25 mouse cellular contexts compared by ENCODE assay signal in genomic region chr14:7882050-7882449, GRCm38 (mm10).
DNase-seq lines count a peak whose midpoint lies in the region; ATAC-seq and TF ChIP-seq lines count a peak whose summit lies in the region.
"Had no signal": no experiment of that assay in that cellular context is flagged by ENCODE, and none has a peak within 500 bp of the region (broad histone marks: within the 10 kb centered on the region; RNA-seq: fewer than 3 reads in every experiment).

No protein-coding gene starts in this region.

- H3K9me3 ChIP-seq in liver, embryonic 12.5 days (replicated peaks), result no peaks in the 10 kb centered on the region
- H3K9me3 ChIP-seq in liver, postnatal 0 days (ENCODE audit: low read length), result no peaks in the 10 kb centered on the region
- no peaks in the 10 kb centered on the region for H3K9me3 ChIP-seq in liver, embryonic 16.5 days (replicated peaks; ENCODE audit: control insufficient read depth, low read length)
- H3K9me3 ChIP-seq in liver, embryonic 11.5 days (ENCODE audit: control insufficient read depth, low read length), result no peaks in the 10 kb centered on the region
- H3K9me3 ChIP-seq in MEL (replicated peaks; ENCODE audit: insufficient read depth, low read length), result no peaks in the 10 kb centered on the region
- H3K9me3 ChIP-seq in midbrain, embryonic 10.5 days (replicated peaks), result no peaks in the 10 kb centered on the region
- H3K9me3 ChIP-seq: embryonic facial prominence, embryonic 13.5 days; embryonic facial prominence, embryonic 15.5 days; forebrain, embryonic 10.5 days; forebrain, embryonic 12.5 days had no signal

- TF ChIP-seq POLR2A in MEL (IDR thresholded peaks at IDR 0.05; ENCODE audit: control insufficient read depth in 1 of 2, insufficient read depth in 1 of 2, low read depth in 1 of 2, low read length in 2 of 2, poor library complexity in 1 of 2), result no peak

- no peak overlapping the region for H3K4me3 ChIP-seq in liver, embryonic 12.5 days
- no peak overlapping the region for H3K4me3 ChIP-seq in liver, postnatal 0 days (ENCODE audit: low read depth, low read length)
- H3K4me3 ChIP-seq in liver, embryonic 16.5 days (ENCODE audit: low read depth, low read length), result no peak overlapping the region
- H3K4me3 ChIP-seq in liver, embryonic 11.5 days (ENCODE audit: low read depth, low read length), result no peak overlapping the region
- peak overlapping the region; percentile 13 to 60; a peak in 3 of 4 replicates for H3K4me3 ChIP-seq in MEL (ENCODE audit: control insufficient read depth in 1 of 2, insufficient read depth in 1 of 2, low read depth in 2 of 2, low read length in 2 of 2)
- H3K4me3 ChIP-seq in midbrain, embryonic 10.5 days, result no peak overlapping the region
- H3K4me3 ChIP-seq: embryonic facial prominence, embryonic 13.5 days; embryonic facial prominence, embryonic 15.5 days; erythroblast, embryonic 14.5 days; forebrain, embryonic 10.5 days; forebrain, embryonic 12.5 days had no signal

- TF ChIP-seq CTCF in liver, postnatal 0 days (IDR thresholded peaks at IDR 0.05; ENCODE audit: low read depth), result no peak
- TF ChIP-seq CTCF in MEL (IDR thresholded peaks at IDR 0.05 in 2 of 3, conservative IDR thresholded peaks at IDR 0.05 in 1 of 3; ENCODE audit: control insufficient read depth in 1 of 3, insufficient read depth in 1 of 3, low read depth in 2 of 3, low read length in 3 of 3, poor library complexity in 1 of 3, severe bottlenecking in 1 of 3), result no peak

- 49% methylated on average over 8 of the region's 8 CpGs for WGBS in liver, embryonic 12.5 days (ENCODE audit: insufficient replicate concordance)
- 55% methylated on average over 8 of the region's 8 CpGs for WGBS in liver, postnatal 0 days (ENCODE audit: insufficient replicate concordance)
- 44% methylated on average over 8 of the region's 8 CpGs for WGBS in liver, embryonic 16.5 days (ENCODE audit: insufficient replicate concordance)
- WGBS in liver, embryonic 11.5 days, result 61% methylated on average over 8 of the region's 8 CpGs
- 95% methylated on average over 8 of the region's 8 CpGs for whole genome bisulfite sequencing in midbrain, embryonic 10.5 days

- no peak overlapping the region for H3K4me2 ChIP-seq in liver, embryonic 12.5 days
- H3K4me2 ChIP-seq in liver, postnatal 0 days (ENCODE audit: low read depth, low read length), result no peak overlapping the region
- no peak overlapping the region for H3K4me2 ChIP-seq in liver, embryonic 16.5 days (ENCODE audit: low read depth, low read length)
- no peak overlapping the region for H3K4me2 ChIP-seq in liver, embryonic 11.5 days
- H3K4me2 ChIP-seq: embryonic facial prominence, embryonic 13.5 days; embryonic facial prominence, embryonic 15.5 days; forebrain, embryonic 12.5 days had no signal

- H3K4me1 ChIP-seq in liver, embryonic 12.5 days, result peaks cover 6% of the 10 kb centered on the region
- no peaks in the 10 kb centered on the region for H3K4me1 ChIP-seq in liver, postnatal 0 days (ENCODE audit: insufficient read depth)
- no peaks in the 10 kb centered on the region for H3K4me1 ChIP-seq in liver, embryonic 16.5 days (ENCODE audit: control insufficient read depth, low read depth, low read length)
- H3K4me1 ChIP-seq in liver, embryonic 11.5 days (replicated peaks; ENCODE audit: control insufficient read depth, insufficient read depth, low read length), result 0 out of 2 replicates have a peak, but pooled peaks cover 2% of the 10 kb centered on the region
- peaks cover 26 to 47% of the 10 kb centered on the region in 2 experiments for H3K4me1 ChIP-seq in MEL (ENCODE audit: control insufficient read depth in 1 of 2, insufficient read depth in 2 of 2, low read length in 2 of 2)
- peaks cover 5% of the 10 kb centered on the region for H3K4me1 ChIP-seq in midbrain, embryonic 10.5 days
- H3K4me1 ChIP-seq: embryonic facial prominence, embryonic 13.5 days; embryonic facial prominence, embryonic 15.5 days; forebrain, embryonic 12.5 days had no signal

- peaks cover 34% of the 10 kb centered on the region for H3K36me3 ChIP-seq in liver, embryonic 12.5 days
- peaks cover 30% of the 10 kb centered on the region for H3K36me3 ChIP-seq in liver, postnatal 0 days (replicated peaks; ENCODE audit: insufficient read depth, low read length)
- no peaks in the 10 kb centered on the region; the same call in 1 of the 2 replicates for H3K36me3 ChIP-seq in liver, embryonic 16.5 days (ENCODE audit: control insufficient read depth, insufficient read depth)
- H3K36me3 ChIP-seq in liver, embryonic 11.5 days (ENCODE audit: control insufficient read depth, insufficient read depth, low read length), result peaks cover 9% of the 10 kb centered on the region; the same call in 1 of the 2 replicates
- peaks cover 0 to 36% of the 10 kb centered on the region in 2 experiments; a peak in 2 of 4 replicates for H3K36me3 ChIP-seq in MEL (ENCODE audit: control insufficient read depth in 1 of 2, insufficient read depth in 2 of 2, low read length in 2 of 2)
- H3K36me3 ChIP-seq in midbrain, embryonic 10.5 days, result peaks cover 55% of the 10 kb centered on the region

- DNase-seq in liver, postnatal 0 days, result no peak
- no peak for DNase-seq in liver, embryonic 11.5 days (ENCODE audit: low spot score)
- peak; percentile 64 for DNase-seq in MEL (ENCODE audit: low read depth, low spot score)
- no peak for DNase-seq in thymus, postnatal 36 days
- DNase-seq in midbrain, embryonic 10.5 days (ENCODE audit: low spot score), result no peak
- DNase-seq: adrenal gland, adult 2 months; adrenal gland, postnatal 10 days; adrenal gland, postnatal 25 days; cerebellum, adult 11 months; cerebellum, adult 18-20 months; cerebellum, adult 8-10 months; cerebellum, adult 9-11 months; cerebellum, postnatal 14 days; cerebellum, postnatal 36 days; embryo, embryonic 11 days had no signal

- H3K9ac ChIP-seq in liver, embryonic 12.5 days, result no peak overlapping the region
- H3K9ac ChIP-seq in liver, postnatal 0 days (replicated peaks), result no peak overlapping the region
- H3K9ac ChIP-seq in liver, embryonic 16.5 days (ENCODE audit: low read depth, low read length), result no peak overlapping the region
- H3K9ac ChIP-seq in liver, embryonic 11.5 days (ENCODE audit: low read depth, low read length), result no peak overlapping the region
- no peak overlapping the region for H3K9ac ChIP-seq in MEL (ENCODE audit: control insufficient read depth, low read depth, low read length, poor library complexity, severe bottlenecking)
- H3K9ac ChIP-seq: embryonic facial prominence, embryonic 13.5 days; embryonic facial prominence, embryonic 15.5 days; forebrain, embryonic 12.5 days had no signal

- H3K27ac ChIP-seq in liver, embryonic 12.5 days, result no peak overlapping the region
- H3K27ac ChIP-seq in liver, postnatal 0 days (ENCODE audit: low read depth), result no peak overlapping the region
- H3K27ac ChIP-seq in liver, embryonic 16.5 days (ENCODE audit: low read length), result no peak overlapping the region
- no peak overlapping the region for H3K27ac ChIP-seq in liver, embryonic 11.5 days (ENCODE audit: low read depth, low read length)
- H3K27ac ChIP-seq in MEL (ENCODE audit: control insufficient read depth, low read depth, low read length), result peak overlapping the region; percentile 51; the same call in 1 of the 2 replicates
- H3K27ac ChIP-seq in midbrain, embryonic 10.5 days (replicated peaks), result no peak overlapping the region
- H3K27ac ChIP-seq: embryonic facial prominence, embryonic 13.5 days; embryonic facial prominence, embryonic 15.5 days; forebrain, embryonic 10.5 days; forebrain, embryonic 12.5 days had no signal

- TF ChIP-seq EP300 in liver, postnatal 0 days (IDR thresholded peaks at IDR 0.05; ENCODE audit: low read depth), result no peak
- TF ChIP-seq EP300 in MEL (IDR thresholded peaks at IDR 0.05; ENCODE audit: low read depth in 1 of 2, low read length in 2 of 2), result peak; percentile 47 to 73; a peak in 3 of 4 replicates

- no peaks in the 10 kb centered on the region for H3K27me3 ChIP-seq in liver, embryonic 12.5 days (replicated peaks)
- H3K27me3 ChIP-seq in liver, postnatal 0 days (ENCODE audit: insufficient read depth, low read length), result no peaks in the 10 kb centered on the region
- no peaks in the 10 kb centered on the region for H3K27me3 ChIP-seq in liver, embryonic 16.5 days (ENCODE audit: control insufficient read depth, insufficient read depth, low read depth, low read length)
- H3K27me3 ChIP-seq in liver, embryonic 11.5 days (replicated peaks; ENCODE audit: control insufficient read depth, insufficient read depth, low read length), result no peaks in the 10 kb centered on the region
- H3K27me3 ChIP-seq in MEL (ENCODE audit: control insufficient read depth in 1 of 2, insufficient read depth in 2 of 2, low read length in 2 of 2), result no peaks in the 10 kb centered on the region
- H3K27me3 ChIP-seq in midbrain, embryonic 10.5 days (ENCODE audit: low read depth, poor library complexity, severe bottlenecking), result no peaks in the 10 kb centered on the region
- H3K27me3 ChIP-seq: embryonic facial prominence, embryonic 13.5 days; embryonic facial prominence, embryonic 15.5 days; forebrain, embryonic 12.5 days had no signal

- TF ChIP-seq RAD21 in MEL (IDR thresholded peaks at IDR 0.05; ENCODE audit: low read depth, low read length), result no peak

- ATAC-seq in liver, embryonic 12.5 days, result 0 out of 2 replicates have a peak, but pooled peaks have one; percentile 49
- no peak for ATAC-seq in liver, postnatal 0 days
- ATAC-seq in liver, embryonic 16.5 days (ENCODE audit: low read depth), result peak; percentile 41
- ATAC-seq in liver, embryonic 11.5 days (replicated peaks; ENCODE audit: low FRiP score), result no peak; the same call in 1 of the 2 replicates
- ATAC-seq in megakaryocyte-erythroid progenitor cell, adult 5-6 weeks (replicated peaks; ENCODE audit: low FRiP score, low TSS enrichment, poor library complexity, severe bottlenecking), result 0 out of 2 replicates have a peak, but pooled peaks have one; percentile 52
- ATAC-seq: forebrain, embryonic 14.5 days; forebrain, embryonic 16.5 days had no signal

- H3K79me2 ChIP-seq in MEL (ENCODE audit: control insufficient read depth, insufficient read depth, low read length, poor library complexity), result no peaks in the 10 kb centered on the region

TF ChIP-seq in MEL, 35 proteins besides CTCF, POLR2A, EP300 and RAD21 (continues in another document):
- no peak for TF ChIP-seq NRF1 (IDR thresholded peaks at IDR 0.05; ENCODE audit: insufficient read depth, low read depth, low read length, poor library complexity, severe bottlenecking)
- TF ChIP-seq GATA1 (IDR thresholded peaks at IDR 0.05; ENCODE audit: low read depth, low read length), result peak; percentile 57; the same call in 1 of the 2 replicates
- no peak for TF ChIP-seq NELFE (IDR thresholded peaks at IDR 0.05; ENCODE audit: low read depth, low read length)
- TF ChIP-seq MEF2A (IDR thresholded peaks at IDR 0.05; ENCODE audit: extremely low read depth, insufficient replicate concordance, low read depth, low read length, poor library complexity, severe bottlenecking), result 0 out of 2 replicates have a peak, but pooled peaks have one; percentile 12
- TF ChIP-seq SIN3A (IDR thresholded peaks at IDR 0.05; ENCODE audit: low read length), result 0 out of 2 replicates have a peak, but pooled peaks have one; percentile 19
- no peak for TF ChIP-seq JUND (IDR thresholded peaks at IDR 0.05; ENCODE audit: low read depth, low read length)
- TF ChIP-seq TAL1 (IDR thresholded peaks at IDR 0.05; ENCODE audit: low read length), result peak; percentile 64
- TF ChIP-seq MAFK (IDR thresholded peaks at IDR 0.05; ENCODE audit: borderline replicate concordance, low read depth, low read length), result peak; percentile 10; the same call in 1 of the 2 replicates

Comparison
In these comparisons a context has a peak if more than half of its experiments do, and no peak if none do; other contexts are left out.
1. ATAC-seq: peak in liver, embryonic 12.5 days (single experiment), liver, embryonic 16.5 days (single experiment) and megakaryocyte-erythroid progenitor cell, adult 5-6 weeks (single experiment); none in liver, postnatal 0 days (single experiment) and liver, embryonic 11.5 days (single experiment).
2. H3K4me3 ChIP-seq: peak in MEL (2 of 2); none in liver, embryonic 12.5 days (single experiment), liver, postnatal 0 days (single experiment), liver, embryonic 16.5 days (single experiment), liver, embryonic 11.5 days (single experiment) and midbrain, embryonic 10.5 days (single experiment).